Mouse (Mus musculus) embryonic facial prominence, embryonic 13.5 days (tissue): ENCODE results near the gene Foxp1. TPM values are rescaled to one million over a fixed set of nuclear protein-coding genes. Genes with fewer than 3 reads are reported as not detected.
A peak's percentile ranks its signal among the peaks of the same experiment; 100 is the strongest.

Experiments
- ATAC-seq: fragments of 200-750 bp; cut with Nextera tagmentation; 2 replicates; pipeline ENCODE4 v1.8.0; 2017; ENCODE audit warnings: low read depth; ENCODE audit not compliant: insufficient number of reproducible peaks, insufficient read depth, low FRiP score, low TSS enrichment
- H3K27ac ChIP-seq: fragments of 300-500 bp; sonication (generic); 2 replicates; pipeline ENCODE4 v1.5.1; 2015; ENCODE audit warnings: moderate library complexity, mild to moderate bottlenecking, inconsistent platforms
- H3K27me3 ChIP-seq: fragments of 300-500 bp; sonication (generic); 2 replicates; pipeline ENCODE4 v1.6.1; 2015; ENCODE audit warnings: mild to moderate bottlenecking, inconsistent platforms
- H3K36me3 ChIP-seq: fragments of 300-500 bp; sonication (generic); 2 replicates; pipeline ENCODE4 v1.6.1; 2015; ENCODE audit warnings: mild to moderate bottlenecking, inconsistent platforms
- H3K4me1 ChIP-seq: fragments of 300-500 bp; sonication (generic); 2 replicates; pipeline ENCODE4 v1.6.1; 2015; ENCODE audit warnings: inconsistent platforms
- H3K4me2 ChIP-seq: fragments of 300-500 bp; sonication (generic); 2 replicates; pipeline ENCODE4 v1.6.1; 2015; ENCODE audit warnings: moderate library complexity, mild to moderate bottlenecking, inconsistent platforms
- H3K4me3 ChIP-seq: fragments of 300-500 bp; sonication (generic); 2 replicates; pipeline ENCODE4 v1.5.1; 2015; ENCODE audit warnings: mild to moderate bottlenecking, inconsistent platforms
- H3K9ac ChIP-seq: fragments of 300-500 bp; sonication (generic); 2 replicates; pipeline ENCODE4 v1.6.1; 2015; ENCODE audit warnings: mild to moderate bottlenecking, inconsistent platforms
- H3K9me3 ChIP-seq: fragments of 300-500 bp; sonication (generic); 2 replicates; pipeline ENCODE4 v1.6.1; 2016; ENCODE audit warnings: inconsistent platforms
- WGBS: fragments of 180-500 bp; shearing (Covaris S2); methylation state at CpG from one replicate; pipeline ENCODE4 v1.1.7; 2015; ENCODE audit warnings: mixed read lengths; 5-methylcytosine and 5-hydroxymethylcytosine counted together
- polyA plus RNA-seq: library from polyadenylated mRNA; unstranded; fragments of >200 nt; fragmentation: Nextera tagmentation; extraction: Ambion mirVana; gene quantifications from 2 replicates; pipeline ENCODE4 v1.2.1, GENCODE M21; 2015

Foxp1 gene
- polyA plus RNA-seq, 1 experiment from 2014 or later: 66.7 TPM

DNA sequence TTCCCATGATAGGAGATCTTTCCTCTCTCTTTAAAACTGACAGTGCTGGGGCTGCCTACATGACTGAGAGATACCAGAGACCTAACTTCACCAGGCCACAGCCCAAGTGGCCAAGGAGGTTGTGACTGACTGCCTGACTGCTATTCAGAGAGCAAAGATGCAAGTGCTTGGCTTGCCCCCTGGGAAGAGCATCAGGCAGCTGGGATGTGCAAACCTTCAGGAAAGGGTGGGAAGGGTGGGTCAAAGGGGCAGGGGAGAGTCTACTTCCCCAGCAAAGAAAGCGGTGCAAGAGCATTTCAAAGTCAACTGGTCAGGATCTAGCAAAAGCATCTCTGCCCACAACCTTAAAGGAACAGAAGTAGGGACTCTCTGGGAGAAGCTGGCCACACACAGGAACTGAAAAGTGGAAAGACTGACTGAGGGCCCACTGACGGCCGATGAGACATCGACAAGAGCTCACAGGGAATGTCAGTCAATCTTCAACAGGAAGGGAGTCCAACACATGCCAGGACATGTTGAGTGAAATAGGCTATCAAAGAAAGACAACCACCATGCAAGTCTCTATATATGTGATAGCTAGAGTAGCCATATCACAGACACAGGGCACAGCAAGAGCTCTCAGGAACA lies 138.6 kb downstream of the Foxp1 start:
- 66% methylated on average over 4 of the region's 4 CpGs for WGBS

DNA sequence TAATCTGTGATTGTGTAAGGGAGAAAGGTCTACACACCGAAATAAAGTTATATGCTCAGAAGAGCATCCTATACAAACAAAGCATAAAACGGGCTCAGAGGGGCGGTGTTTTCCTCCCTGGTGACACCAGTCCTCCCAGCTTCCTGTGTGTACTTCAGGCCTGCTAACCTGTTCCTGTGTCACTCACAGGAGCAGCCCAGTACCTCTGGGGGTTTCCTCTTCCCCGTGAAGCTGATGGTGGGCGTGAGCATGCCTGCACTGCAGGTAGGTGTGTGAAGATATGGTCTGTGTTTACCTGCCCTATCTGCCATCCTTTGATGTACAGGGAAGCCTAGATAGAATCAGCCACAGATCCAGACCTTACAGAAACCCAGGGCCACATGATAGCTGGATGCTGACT lies 142.4 kb downstream of the Foxp1 start:
- Histone ChIP-seq H3K27ac (no peak overlapping the region), H3K9ac (no peak overlapping the region), H3K27me3 (no peaks in the 10 kb centered on the region), H3K9me3 (no peaks in the 10 kb centered on the region), H3K4me2 (no peak overlapping the region), H3K4me3 (no peak overlapping the region), H3K36me3 (no peaks in the 10 kb centered on the region), H3K4me1 (peaks cover 29% of the 10 kb centered on the region)
- WGBS: 87% methylated on average over 5 of the region's 5 CpGs
- ATAC-seq: no peak

More for the DNA sequence above, 138.6 kb downstream of the Foxp1 start:
- H3K9me3 ChIP-seq: no peaks in the 10 kb centered on the region
- no peak for ATAC-seq
- 0 out of 2 replicates have a peak, but pooled peaks cover 2% of the 10 kb centered on the region for H3K36me3 ChIP-seq
- H3K4me3 ChIP-seq: no peak overlapping the region
- H3K4me2 ChIP-seq: no peak overlapping the region
- no peaks in the 10 kb centered on the region for H3K27me3 ChIP-seq
- H3K4me1 ChIP-seq: peaks cover 20% of the 10 kb centered on the region
- H3K9ac ChIP-seq: no peak overlapping the region
- H3K27ac ChIP-seq: no peak overlapping the region

DNA sequence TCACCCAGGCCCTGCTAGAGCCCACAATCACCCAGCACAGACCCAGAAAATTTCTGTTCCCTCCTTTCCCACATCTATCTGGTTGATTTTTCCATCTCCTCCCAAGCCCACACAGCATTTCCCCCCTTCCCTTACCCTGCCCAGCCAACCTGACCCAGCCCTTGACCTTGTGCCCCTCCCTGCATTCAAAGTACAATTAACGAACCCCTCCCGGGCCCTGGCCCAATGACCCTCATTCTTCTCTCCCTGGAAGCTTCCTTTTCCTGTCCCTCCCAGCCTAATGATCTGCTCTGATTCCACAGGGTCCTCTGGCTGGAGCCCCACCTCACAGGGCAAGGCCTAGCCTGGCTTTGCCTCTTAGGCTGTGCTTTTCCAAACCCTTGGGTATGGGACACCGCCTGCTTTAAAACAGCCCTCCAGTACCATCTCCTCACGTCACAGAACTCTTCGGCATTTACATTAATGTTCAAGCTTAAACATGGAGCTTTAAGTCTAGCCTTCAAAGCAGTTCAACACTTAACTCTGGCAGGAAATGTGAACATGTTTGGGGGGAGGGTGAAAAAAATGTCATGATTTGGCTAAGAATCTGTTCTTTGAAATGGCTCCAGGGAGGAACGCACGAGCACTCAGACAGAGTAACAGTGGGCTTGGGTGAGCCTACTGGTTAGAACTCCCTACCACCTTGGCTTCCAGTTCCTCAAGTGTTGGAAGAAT lies 143.4 kb downstream of the Foxp1 start:
- Histone ChIP-seq H3K36me3 (no peaks in the 10 kb centered on the region), H3K9ac (no peak overlapping the region), H3K27me3 (no peaks in the 10 kb centered on the region), H3K4me2 (no peak overlapping the region), H3K27ac (no peak overlapping the region), H3K4me1 (peaks cover 35% of the 10 kb centered on the region), H3K4me3 (no peak overlapping the region), H3K9me3 (no peaks in the 10 kb centered on the region)
- WGBS: 65% methylated on average over 7 of the region's 7 CpGs
- no peak for ATAC-seq

DNA sequence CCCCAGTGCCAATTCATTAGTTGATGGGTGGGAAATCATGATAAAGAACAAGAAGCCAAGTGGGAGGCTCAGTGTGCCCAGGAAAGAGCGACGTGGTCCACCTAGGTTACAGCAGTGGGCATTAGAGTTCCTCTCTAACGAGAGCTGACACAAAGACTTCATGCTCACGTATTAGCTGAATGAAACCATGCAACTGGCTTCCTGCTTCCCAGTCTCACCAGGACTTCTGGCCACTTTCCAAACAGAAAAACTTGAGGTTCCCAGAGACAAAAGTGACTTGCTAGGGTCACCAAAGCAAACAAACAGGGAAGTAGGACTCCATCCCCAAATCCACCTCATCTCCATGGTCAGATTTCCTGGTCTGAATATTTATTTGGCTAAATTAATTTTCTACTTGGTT lies 144.8 kb downstream of the Foxp1 start:
- ATAC-seq: no peak
- Histone ChIP-seq H3K4me3 (no peak overlapping the region), H3K36me3 (no peaks in the 10 kb centered on the region), H3K4me2 (no peak overlapping the region), H3K4me1 (peaks cover 30% of the 10 kb centered on the region), H3K27ac (no peak overlapping the region), H3K27me3 (no peaks in the 10 kb centered on the region), H3K9ac (no peak overlapping the region), H3K9me3 (no peaks in the 10 kb centered on the region)
- 60% methylated on average over 4 of the region's 4 CpGs for WGBS

DNA sequence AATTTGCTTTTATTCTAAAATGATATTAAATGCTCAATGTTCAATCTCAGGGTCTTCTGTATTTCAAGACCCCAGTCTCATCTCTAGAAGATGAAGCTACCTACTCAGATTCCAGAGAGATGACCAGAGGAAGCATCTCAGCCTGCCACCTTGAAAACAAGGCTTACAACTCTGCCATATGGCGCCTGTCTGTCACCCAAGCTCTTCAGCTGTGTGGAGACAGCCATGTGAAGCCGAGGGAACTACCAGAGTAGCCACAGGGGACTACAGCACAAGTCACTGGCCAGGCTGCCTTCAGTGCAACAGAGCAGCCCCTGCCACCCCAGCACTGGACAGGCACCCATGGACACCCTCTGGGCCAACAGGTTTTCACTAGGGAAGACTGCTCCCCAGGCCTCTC lies 145.4 kb downstream of the Foxp1 start:
- H3K4me2 ChIP-seq: no peak overlapping the region
- H3K4me1 ChIP-seq: peaks cover 30% of the 10 kb centered on the region
- H3K36me3 ChIP-seq: no peaks in the 10 kb centered on the region
- 56% methylated on average over 2 of the region's 2 CpGs for WGBS
- H3K9ac ChIP-seq: no peak overlapping the region
- H3K27me3 ChIP-seq: no peaks in the 10 kb centered on the region
- no peak overlapping the region for H3K27ac ChIP-seq
- H3K9me3 ChIP-seq: no peaks in the 10 kb centered on the region
- ATAC-seq: no peak
- H3K4me3 ChIP-seq: no peak overlapping the region

DNA sequence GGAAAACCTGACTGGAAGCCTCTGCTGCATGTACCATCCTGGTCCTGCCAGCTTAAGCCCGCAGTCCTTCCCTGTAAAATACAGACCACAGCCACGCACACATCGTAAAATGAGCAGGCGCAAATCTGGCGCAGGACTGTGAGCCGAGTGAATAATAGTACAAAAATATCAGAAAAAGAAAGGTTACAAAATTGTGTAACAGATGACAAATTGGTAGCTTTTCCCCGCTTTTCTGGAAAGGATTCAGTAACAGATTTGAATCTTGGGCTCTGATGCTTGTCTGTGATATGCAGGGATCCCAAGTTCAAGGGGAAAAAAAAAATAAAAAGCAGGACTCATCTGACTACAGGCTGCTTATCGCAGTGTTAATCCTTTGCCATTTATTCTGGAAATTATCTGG lies 145.8 kb downstream of the Foxp1 start:
- no peak overlapping the region for H3K9ac ChIP-seq
- WGBS: 77% methylated on average over 8 of the region's 8 CpGs
- no peak overlapping the region for H3K27ac ChIP-seq
- no peaks in the 10 kb centered on the region for H3K9me3 ChIP-seq
- H3K4me1 ChIP-seq: peaks cover 30% of the 10 kb centered on the region
- H3K4me2 ChIP-seq: no peak overlapping the region
- no peak overlapping the region for H3K4me3 ChIP-seq
- no peaks in the 10 kb centered on the region for H3K36me3 ChIP-seq
- ATAC-seq: no peak
- no peaks in the 10 kb centered on the region for H3K27me3 ChIP-seq

DNA sequence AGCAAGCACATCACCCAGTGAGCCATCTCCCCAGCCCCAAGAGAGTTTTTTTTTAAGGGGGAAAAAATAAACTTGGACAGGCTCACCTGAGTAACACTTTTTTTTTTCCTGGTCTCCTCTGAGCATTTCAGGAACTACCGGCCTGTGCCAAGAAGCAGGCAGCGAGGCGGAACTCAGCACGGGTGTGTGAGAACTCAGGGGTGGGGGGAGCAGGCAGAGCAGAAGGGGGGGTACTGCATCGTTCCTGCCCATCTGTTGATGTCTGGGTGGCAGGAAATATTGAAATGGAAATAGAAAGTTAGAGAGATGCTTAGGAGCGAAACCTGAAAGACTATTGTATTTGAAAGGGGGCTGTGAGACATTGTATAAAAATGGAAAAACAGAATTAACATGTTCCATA lies 146.7 kb downstream of the Foxp1 start:
- H3K4me1 ChIP-seq: peaks cover 30% of the 10 kb centered on the region
- no peak overlapping the region for H3K4me2 ChIP-seq
- no peak overlapping the region for H3K9ac ChIP-seq
- H3K27me3 ChIP-seq: no peaks in the 10 kb centered on the region
- peak overlapping the region; percentile 17; the same call in 1 of the 2 replicates for H3K27ac ChIP-seq
- no peaks in the 10 kb centered on the region for H3K9me3 ChIP-seq
- no peak overlapping the region for H3K4me3 ChIP-seq
- ATAC-seq: no peak
- no peaks in the 10 kb centered on the region for H3K36me3 ChIP-seq
- 46% methylated on average over 6 of the region's 6 CpGs for WGBS

DNA sequence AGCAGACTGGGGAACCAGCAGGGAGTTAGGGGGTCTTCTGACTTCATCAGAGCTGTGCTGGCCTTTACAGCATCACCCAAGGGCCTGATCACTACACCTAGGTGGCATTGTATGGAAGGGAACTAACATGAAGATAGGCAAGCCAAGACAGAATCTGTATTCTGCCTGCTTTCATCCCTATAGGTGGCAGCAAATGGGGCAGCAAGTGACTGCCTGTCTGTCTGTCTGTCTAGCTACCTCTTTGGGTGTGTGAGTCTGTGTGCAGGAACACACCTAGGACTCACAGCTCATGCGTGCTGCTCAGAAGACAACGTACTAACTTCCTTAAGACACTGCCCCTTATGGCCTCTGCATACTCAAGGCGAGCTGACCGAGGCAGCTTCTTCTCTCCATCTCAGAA lies 147.1 kb downstream of the Foxp1 start:
- no peak for ATAC-seq
- 79% methylated on average over 4 of the region's 4 CpGs for WGBS

DNA sequence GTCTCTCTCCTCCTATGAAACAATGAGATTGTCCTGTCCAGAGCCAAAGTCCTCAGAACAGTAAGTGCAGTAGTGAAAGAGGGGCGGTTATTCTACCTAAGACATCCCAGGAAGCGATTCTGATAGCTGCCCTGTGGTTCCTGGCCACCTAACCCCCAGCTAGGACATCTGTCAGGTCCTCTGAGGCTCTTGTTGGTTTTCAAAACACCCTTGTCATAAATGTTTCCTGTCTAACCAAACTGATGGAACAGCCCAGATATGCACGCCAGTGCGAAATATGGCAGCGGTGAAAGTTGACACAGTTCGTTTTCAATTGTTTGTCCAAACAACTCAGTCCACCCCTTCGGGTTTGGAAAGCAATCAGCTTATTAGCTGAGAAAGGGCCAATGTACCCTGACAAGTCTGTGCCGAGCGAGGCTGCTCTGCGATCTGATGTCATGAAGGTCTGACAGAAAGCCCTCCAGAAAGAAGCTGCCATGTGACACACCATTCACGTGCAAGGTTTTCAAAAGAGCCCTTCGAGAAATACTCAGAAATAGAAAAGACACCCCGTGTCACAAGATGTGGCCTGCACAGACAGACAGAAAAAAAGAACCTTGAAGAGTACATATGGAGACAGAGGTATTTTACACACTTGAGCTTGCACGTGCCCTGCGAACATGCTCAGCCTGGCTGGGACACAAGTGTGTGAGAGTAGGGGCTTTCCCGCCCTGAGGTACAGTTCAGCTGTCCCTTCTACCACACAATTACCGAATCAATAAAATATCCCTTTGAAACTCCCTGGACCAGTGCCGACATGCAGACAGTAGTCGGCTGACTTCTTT lies 147.9 kb downstream of the Foxp1 start:
- Histone ChIP-seq H3K4me3 (no peak overlapping the region), H3K4me2 (no peak overlapping the region), H3K9ac (no peak overlapping the region), H3K27ac (no peak overlapping the region), H3K27me3 (no peaks in the 10 kb centered on the region), H3K4me1 (peaks cover 34% of the 10 kb centered on the region), H3K36me3 (no peaks in the 10 kb centered on the region), H3K9me3 (no peaks in the 10 kb centered on the region)
- ATAC-seq: no peak
- 63% methylated on average over 19 of the region's 19 CpGs for whole genome bisulfite sequencing

More for the DNA sequence above, 147.1 kb downstream of the Foxp1 start:
- Histone ChIP-seq H3K4me3 (no peak overlapping the region), H3K27ac (peak overlapping the region; percentile 17; the same call in 1 of the 2 replicates), H3K36me3 (no peaks in the 10 kb centered on the region), H3K4me1 (peaks cover 30% of the 10 kb centered on the region), H3K9me3 (no peaks in the 10 kb centered on the region), H3K4me2 (no peak overlapping the region), H3K9ac (no peak overlapping the region), H3K27me3 (no peaks in the 10 kb centered on the region)

DNA sequence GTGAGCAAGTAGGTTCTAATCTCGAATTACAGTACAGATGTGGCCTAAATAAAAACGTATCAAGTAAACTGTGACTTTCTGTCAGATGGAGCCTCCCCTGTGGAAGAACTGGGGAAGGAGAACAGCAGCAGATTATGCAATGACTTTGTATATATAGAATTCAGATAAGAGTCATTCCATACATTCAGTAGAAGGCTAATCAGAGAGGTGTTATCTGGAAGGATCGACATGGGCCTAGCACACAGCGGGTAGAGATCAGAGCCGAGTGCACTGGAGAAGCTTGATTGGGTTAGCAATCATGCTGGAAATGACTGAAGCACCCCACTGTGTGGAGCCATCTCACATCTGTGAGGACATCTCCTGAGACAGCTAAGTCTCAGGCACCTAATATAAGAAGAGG lies 150.1 kb downstream of the Foxp1 start:
- no peak overlapping the region for H3K4me3 ChIP-seq
- WGBS: 78% methylated on average over 5 of the region's 5 CpGs
- no peak for ATAC-seq
- H3K27me3 ChIP-seq: no peaks in the 10 kb centered on the region
- H3K27ac ChIP-seq: no peak overlapping the region
- H3K9me3 ChIP-seq: no peaks in the 10 kb centered on the region
- H3K4me1 ChIP-seq: peaks cover 30% of the 10 kb centered on the region
- H3K9ac ChIP-seq: no peak overlapping the region
- H3K4me2 ChIP-seq: no peak overlapping the region
- no peaks in the 10 kb centered on the region for H3K36me3 ChIP-seq

DNA sequence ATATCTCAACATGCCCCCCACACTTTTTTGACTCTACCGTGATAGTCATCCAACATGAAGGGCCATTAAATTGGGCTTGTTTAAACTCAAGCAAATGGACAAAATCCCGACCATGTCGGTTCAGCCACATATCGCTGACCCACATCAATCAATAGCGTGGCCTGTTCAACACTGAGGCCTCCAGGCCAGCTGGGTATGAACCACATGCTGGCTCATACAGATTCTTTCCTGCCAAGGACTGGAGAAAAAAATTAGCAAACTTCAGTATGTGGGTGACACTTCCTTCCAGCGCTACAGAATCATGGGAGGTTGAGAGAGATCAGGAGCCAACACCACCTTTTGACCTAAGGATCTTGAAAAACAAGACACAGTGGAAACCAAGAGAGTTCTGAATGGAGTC lies 150.5 kb downstream of the Foxp1 start:
- ATAC-seq: no peak
- H3K27me3 ChIP-seq: no peaks in the 10 kb centered on the region
- no peak overlapping the region for H3K9ac ChIP-seq
- H3K4me2 ChIP-seq: no peak overlapping the region
- H3K36me3 ChIP-seq: no peaks in the 10 kb centered on the region
- 87% methylated on average over 6 of the region's 6 CpGs for WGBS
- H3K9me3 ChIP-seq: no peaks in the 10 kb centered on the region
- peaks cover 26% of the 10 kb centered on the region for H3K4me1 ChIP-seq
- H3K4me3 ChIP-seq: no peak overlapping the region
- no peak overlapping the region for H3K27ac ChIP-seq
